Mouse (Mus musculus) heart, adult 18-20 months (tissue): ENCODE measurements around the gene Fgfr2. TPM values are rescaled to one million over a fixed set of nuclear protein-coding genes. Genes with fewer than 3 reads are reported as not detected.
"Not testable (repeated sequence)": the region's sequence is repeated elsewhere in the genome, so short reads cannot be mapped to it uniquely, and the experiment has no call there.

Experiments used
- DNase-seq, 2 experiments: peaks; one replicate each; pipeline ENCODE4 v3.0.0; 2021 to 2022; ENCODE audit warnings: mixed read lengths in 1 of 2
- total RNA-seq, 2 experiments: library from RNA; stranded (reverse); gene quantifications; 2 replicates each; pipeline ENCODE4 v1.2.3; 2021

Fgfr2 gene
- total RNA-seq, 2 experiments from 2014 or later = 1.3 to 2.6 TPM

GRCm38 (mm10) chr7:131167771-131168170 is 1955.4 kb downstream of the Fgfr2 start:
- DNase-seq = no peak

DNA sequence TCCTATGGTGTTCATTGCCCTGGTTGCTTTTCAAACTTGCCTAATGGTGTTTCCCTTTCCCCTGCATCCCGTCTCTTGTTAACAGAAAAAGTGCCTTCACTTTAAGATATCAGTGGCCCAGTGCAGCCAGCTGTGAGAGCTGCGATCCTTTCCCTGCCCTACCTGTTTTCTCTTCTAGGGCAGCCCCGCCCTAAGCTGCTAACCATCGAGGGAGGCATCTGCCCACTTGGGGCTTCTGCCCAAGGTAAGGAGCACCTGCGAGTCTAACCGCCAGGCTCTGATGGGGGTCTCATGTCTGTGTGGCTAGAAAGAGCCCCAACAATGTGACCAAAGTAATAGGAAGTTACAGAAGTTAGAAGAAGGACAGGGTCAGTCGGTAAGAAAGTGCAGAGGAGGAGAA is 1960.9 kb downstream of the Fgfr2 start:
- no peak for DNase-seq

- DNase-seq = no peak
These were observed 1970.1 kb downstream of the Fgfr2 start for GRCm38 (mm10) chr7:131153044-131153443.

DNA sequence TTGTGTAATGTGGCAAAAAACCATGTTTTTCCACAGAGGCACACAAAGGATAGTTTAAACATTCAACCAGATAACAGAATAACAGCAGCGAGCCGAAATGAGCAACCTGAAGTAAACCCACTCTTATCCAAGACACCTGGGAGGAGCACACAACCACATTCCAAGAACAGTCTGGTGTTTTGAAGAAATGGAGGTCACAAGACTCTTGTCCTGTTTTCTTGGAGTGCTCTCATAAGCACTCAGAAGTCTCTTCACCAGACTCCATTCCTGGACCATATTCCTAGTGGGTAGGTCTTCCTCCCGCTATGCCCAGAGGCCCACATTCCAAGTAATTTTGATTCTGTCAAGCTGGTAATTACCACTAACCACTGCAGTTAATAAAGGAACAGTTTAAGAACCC is 1973.0 kb downstream of the Fgfr2 start:
- DNase-seq = no peak

DNA sequence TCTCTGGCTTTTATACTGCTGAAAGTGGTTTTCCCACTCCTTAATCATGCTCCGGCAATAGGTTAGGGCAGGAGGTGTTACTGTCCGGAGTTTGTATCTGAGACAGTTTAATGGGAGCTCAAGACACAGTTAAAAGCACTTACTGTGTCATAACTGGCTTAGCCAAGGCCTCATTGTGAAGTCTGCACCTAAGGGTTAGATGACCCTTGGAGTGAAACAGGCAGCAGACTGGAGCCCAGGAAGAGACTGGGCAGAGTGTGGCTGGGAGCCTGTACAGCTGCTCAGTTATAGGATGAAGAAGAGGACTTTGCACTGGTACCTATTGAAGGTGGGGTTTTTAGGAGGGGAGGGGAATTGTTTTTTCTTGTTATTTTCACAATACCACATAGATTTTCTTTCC is 1976.9 kb downstream of the Fgfr2 start, which contains the start of gene 4933402N03Rik:
TSS of gene 4933402N03Rik (minus strand) at position 101 of the 400 bp plus-strand sequence.
- no peak for DNase-seq

GRCm38 (mm10) chr7:131133181-131133580 is 1990.0 kb downstream of the Fgfr2 start:
- no peak for DNase-seq

GRCm38 (mm10) chr7:131130021-131130420 is 1993.1 kb downstream of the Fgfr2 start:
- DNase-seq = no peak

- DNase-seq = no peak
These were observed 2000.8 kb downstream of the Fgfr2 start for GRCm38 (mm10) chr7:131122210-131122807.

DNA sequence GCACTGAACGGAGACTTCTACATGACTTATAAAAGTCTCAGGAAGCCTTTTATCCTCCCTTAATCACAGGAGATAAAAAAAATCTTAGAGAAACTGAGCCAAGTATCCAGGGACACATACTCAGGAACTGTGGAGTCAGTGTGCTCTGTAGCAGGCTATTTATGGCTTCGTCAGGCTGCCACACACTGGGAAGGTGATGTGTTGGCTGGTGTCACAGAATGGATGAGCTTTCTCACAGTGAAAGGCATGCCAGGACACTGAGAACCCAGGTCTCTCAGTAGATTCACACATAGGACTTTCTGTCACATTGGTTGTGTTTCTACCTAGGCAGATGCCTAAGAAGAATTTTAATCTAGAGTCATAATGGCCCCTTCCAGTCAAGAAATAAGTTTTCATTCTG is 2008.7 kb downstream of the Fgfr2 start:
- peak; percentile 15 to 33 for DNase-seq

DNA sequence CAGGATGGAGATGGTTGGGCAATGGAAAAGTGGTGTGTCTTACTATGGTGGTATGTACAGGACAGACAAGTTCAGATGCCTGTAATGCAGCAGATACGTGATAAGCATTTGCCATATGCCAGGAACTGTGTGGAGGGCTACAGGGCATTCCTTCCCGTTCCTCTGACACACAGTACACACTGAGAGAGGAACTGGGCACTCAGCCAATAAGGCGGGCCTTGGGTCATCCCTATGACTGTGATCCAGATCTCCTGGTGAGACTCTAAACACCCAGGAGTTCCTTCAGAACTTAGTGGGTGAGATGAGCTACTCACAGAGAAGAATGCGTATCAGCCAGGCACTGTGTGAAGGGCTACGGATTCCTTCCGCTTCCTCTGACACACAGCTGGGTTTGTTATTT is 2009.5 kb downstream of the Fgfr2 start:
- DNase-seq = peak; percentile 4 to 6

DNA sequence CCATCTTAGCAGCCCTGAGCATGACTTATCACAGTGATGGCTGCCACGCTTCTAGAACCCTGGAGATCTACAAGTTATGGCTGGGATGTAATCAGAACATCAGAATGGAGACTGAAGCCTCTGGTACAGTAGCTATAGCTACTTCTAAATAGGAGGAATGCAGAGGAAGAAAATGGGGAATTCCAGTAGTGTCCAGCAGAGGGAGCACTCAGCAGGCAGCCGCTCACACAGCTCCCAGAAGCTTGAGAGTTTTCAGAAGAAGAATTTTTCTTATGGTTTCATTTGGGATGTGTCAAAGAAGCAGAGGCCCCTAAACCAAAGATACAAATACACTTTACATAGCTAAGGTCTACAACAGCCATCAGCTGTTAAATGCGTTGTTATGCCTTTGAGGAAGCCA is 2010.7 kb downstream of the Fgfr2 start:
- peak; percentile 14 to 58 for DNase-seq

DNA sequence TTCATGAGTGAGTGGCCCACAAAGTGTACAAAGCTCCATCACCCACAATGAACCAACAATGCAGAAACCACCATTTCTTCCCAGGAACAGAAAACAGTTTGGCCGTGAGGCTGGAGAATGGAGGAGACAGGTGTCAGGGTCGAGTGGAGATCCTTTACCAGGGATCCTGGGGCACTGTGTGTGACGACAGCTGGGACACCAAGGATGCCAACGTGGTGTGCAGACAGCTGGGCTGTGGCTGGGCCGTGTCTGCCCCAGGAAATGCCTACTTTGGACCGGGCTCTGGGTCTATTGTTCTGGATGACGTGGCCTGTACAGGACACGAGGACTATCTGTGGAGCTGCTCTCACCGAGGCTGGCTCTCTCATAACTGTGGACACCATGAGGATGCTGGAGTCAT is 2040.7 kb downstream of the Fgfr2 start:
- not testable (repeated sequence) for DNase-seq

DNA sequence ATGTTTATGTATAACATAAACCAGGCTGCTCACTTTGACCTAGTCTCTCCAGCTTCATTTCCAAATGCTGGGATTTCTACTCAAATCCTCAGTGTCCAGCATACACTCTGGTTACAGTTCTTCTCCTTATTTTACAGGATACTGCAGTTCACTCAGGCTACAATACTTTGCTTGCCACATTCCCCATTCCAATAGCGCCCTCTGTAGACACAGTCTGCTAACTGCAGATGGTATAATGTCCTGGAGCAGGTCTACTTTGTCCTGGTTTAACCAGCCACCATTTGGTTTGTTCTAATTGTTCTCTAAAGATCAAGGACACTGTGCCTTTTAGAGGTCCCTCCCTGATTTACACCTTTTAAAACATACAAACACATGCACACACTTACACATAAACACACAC is 2047.2 kb downstream of the Fgfr2 start:
- peak in 1 of 2 experiments; percentile 13 for DNase-seq

DNA sequence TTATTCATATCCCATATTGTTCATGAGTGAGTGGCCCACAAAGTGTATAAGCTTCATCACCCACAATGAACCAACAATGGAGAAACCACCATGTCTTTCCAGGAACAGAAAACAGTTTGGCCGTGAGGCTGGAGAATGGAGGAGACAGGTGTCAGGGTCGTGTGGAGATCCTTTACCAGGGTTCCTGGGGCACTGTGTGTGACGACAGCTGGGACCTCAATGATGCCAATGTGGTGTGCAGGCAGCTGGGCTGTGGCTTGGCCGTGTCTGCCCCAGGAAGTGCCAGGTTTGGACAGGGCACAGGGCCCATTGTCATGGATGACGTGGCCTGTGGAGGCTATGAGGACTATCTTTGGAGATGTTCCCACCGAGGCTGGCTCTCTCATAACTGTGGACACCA is 2049.1 kb downstream of the Fgfr2 start:
- DNase-seq = not testable (repeated sequence)

GRCm38 (mm10) chr7:131073476-131073875 is 2049.7 kb downstream of the Fgfr2 start:
- not testable (repeated sequence) for DNase-seq

GRCm38 (mm10) chr7:131068191-131068590 is 2055.0 kb downstream of the Fgfr2 start:
- peak; percentile 15 to 31 for DNase-seq

- no peak for DNase-seq
These were observed 2060.6 kb downstream of the Fgfr2 start for GRCm38 (mm10) chr7:131062541-131062940.

GRCm38 (mm10) chr7:131059808-131060207 is 2063.3 kb downstream of the Fgfr2 start:
- DNase-seq = peak in 1 of 2 experiments; percentile 19

DNA sequence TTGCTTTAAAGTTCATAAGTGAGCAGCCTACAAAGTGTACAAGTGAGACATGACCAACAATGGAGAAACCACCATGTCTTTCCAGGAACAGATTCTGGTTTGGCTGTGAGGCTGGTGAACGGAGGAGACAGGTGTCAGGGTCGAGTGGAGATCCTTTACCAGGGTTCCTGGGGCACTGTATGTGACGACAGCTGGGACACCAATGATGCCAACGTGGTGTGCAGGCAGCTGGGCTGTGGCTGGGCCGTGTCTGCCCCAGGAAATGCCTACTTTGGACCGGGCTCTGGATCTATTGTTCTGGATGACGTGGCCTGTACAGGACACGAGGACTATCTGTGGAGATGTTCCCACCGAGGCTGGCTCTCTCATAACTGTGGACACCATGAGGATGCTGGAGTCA is 2065.2 kb downstream of the Fgfr2 start:
- DNase-seq = not testable (repeated sequence)

GRCm38 (mm10) chr7:131054808-131055370 is 2068.3 kb downstream of the Fgfr2 start:
- DNase-seq = no peak

- not testable (repeated sequence) for DNase-seq
These were observed 2073.3 kb downstream of the Fgfr2 start for GRCm38 (mm10) chr7:131049829-131050228.

DNA sequence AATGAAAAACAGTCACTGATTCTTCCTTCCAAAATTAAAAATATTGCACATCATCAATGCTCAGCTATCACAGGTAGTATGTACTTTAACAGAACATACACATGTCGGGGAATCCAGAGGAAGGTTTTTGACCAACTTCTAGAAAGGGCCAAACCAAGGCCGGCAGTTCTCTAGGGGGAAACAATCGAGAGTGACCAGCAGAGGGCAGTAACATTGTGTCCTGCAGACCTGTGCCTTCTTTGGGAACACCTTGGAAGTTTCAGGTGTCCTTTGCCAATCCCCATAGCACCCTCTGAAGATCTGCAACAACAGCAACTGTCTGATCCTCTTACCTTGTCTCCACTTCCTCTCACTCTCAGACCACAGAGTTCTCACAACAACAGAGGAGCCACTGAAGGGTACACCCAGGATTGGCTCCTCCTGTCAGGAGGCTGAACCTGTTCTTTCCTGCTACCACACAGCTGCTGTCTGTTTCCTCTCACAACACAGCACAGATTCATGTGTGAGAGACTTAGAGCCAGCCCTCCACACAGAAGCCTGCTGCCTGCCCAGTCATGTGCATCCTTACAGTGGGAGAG is 2077.8 kb downstream of the Fgfr2 start:
- DNase-seq = not testable (repeated sequence)

GRCm38 (mm10) chr7:131042657-131043056 is 2080.5 kb downstream of the Fgfr2 start:
- DNase-seq = peak in 1 of 2 experiments; percentile 11

GRCm38 (mm10) chr7:131040760-131041159 is 2082.4 kb downstream of the Fgfr2 start:
- not testable (repeated sequence) for DNase-seq
